Mouse (Mus musculus): ENCODE measurements at regions not wholly inside any gene's neighbourhood (a gene's known extent, or its start where the extent isn't known, plus 50 kb on each side); places are given as distances from the start of the nearest gene placed in this dataset.
"Not testable (repeated sequence)": the region's sequence is repeated elsewhere in the genome, so short reads cannot be mapped to it uniquely, and the experiment has no call there.

GRCm38 (mm10) chr9:83728428-83728827 is 77.6 kb downstream of the Elovl4 start:
- intact Hi-C loops (cut with DNase I), result no loop called here
- DNase-seq, result no peak

- intact Hi-C loops (cut with DNase I), result no loop called here
- DNase-seq, result peak; percentile 63 to 77
These were observed 78.5 kb downstream of the Elovl4 start for GRCm38 (mm10) chr9:83727462-83728189.

- no peak for DNase-seq
- intact Hi-C loops (cut with DNase I), result no loop called here
These were observed 79.1 kb downstream of the Elovl4 start for GRCm38 (mm10) chr9:83726979-83727378.

- peak; percentile 7 to 45 for DNase-seq
- intact Hi-C loops (cut with DNase I), result no loop called here
These were observed 80.0 kb downstream of the Elovl4 start for GRCm38 (mm10) chr9:83726105-83726504.

- DNase-seq, result no peak
- intact Hi-C loops (cut with DNase I), result no loop called here
These were observed 80.5 kb downstream of the Elovl4 start for GRCm38 (mm10) chr9:83725545-83725944.

GRCm38 (mm10) chr9:83720982-83721381 is 85.1 kb downstream of the Elovl4 start:
- no peak for DNase-seq
- intact Hi-C loops (cut with DNase I), result no loop called here

- no peak for DNase-seq
- intact Hi-C loops (cut with DNase I), result no loop called here
These were observed 86.3 kb downstream of the Elovl4 start for GRCm38 (mm10) chr9:83719811-83720210.

GRCm38 (mm10) chr9:83718084-83718483 is 88.0 kb downstream of the Elovl4 start:
- intact Hi-C loops (cut with DNase I); DNase-seq: not testable (repeated sequence)

GRCm38 (mm10) chr9:83716101-83716763 is 89.8 kb downstream of the Elovl4 start:
- no peak for DNase-seq
- intact Hi-C loops (cut with DNase I), result no loop called here

- DNase-seq, result no peak
- intact Hi-C loops (cut with DNase I), result no loop called here
These were observed 98.7 kb downstream of the Elovl4 start for GRCm38 (mm10) chr9:83707361-83707760.

- intact Hi-C loops (cut with DNase I), result no loop called here
These were observed 100.0 kb downstream of the Elovl4 start for GRCm38 (mm10) chr9:83706071-83706470.

GRCm38 (mm10) chr9:83704186-83704585 is 101.9 kb downstream of the Elovl4 start:
- no peak for DNase-seq

More at GRCm38 (mm10) chr9:83706071-83706470, 100.0 kb downstream of the Elovl4 start:
- DNase-seq, result no peak

GRCm38 (mm10) chr9:83700916-83701315 is 105.2 kb downstream of the Elovl4 start:
- intact Hi-C loops (cut with DNase I), result no loop called here
- DNase-seq, result no peak

More at GRCm38 (mm10) chr9:83704186-83704585, 101.9 kb downstream of the Elovl4 start:
- intact Hi-C loops (cut with DNase I), result no loop called here

GRCm38 (mm10) chr9:83700056-83700455 is 106.0 kb downstream of the Elovl4 start:
- no peak for DNase-seq
- intact Hi-C loops (cut with DNase I), result no loop called here

GRCm38 (mm10) chr9:83691332-83692198 is 114.5 kb downstream of the Elovl4 start:
- peak; percentile 67 to 74 for DNase-seq
- intact Hi-C loops (cut with DNase I), result loop anchor here (2.0 to 5.0 kb wide), 3 partner anchors 39 to 204 kb away; no protein-coding TSS in a partner anchor
